Mouse (Mus musculus) left cerebral cortex, adult 11 months (tissue): ENCODE data around the gene Tada1.

ENCODE experiments used
- DNase-seq: peaks from one replicate; pipeline ENCODE4 v3.0.0; 2022; ENCODE audit warnings: low spot score

Gene Tada1

GRCm38 (mm10) chr1:166384614-166385013, 5.7 kb downstream of the Tada1 start:
- DNase-seq = no peak

GRCm38 (mm10) chr1:166385431-166385830, 6.5 kb downstream of the Tada1 start:
- no peak for DNase-seq

GRCm38 (mm10) chr1:166388511-166388910, 9.6 kb downstream of the Tada1 start:
- no peak for DNase-seq

- DNase-seq = no peak
Measured at GRCm38 (mm10) chr1:166389406-166390125, 10.7 kb downstream of the Tada1 start.

GRCm38 (mm10) chr1:166391671-166392070, 12.8 kb downstream of the Tada1 start:
- no peak for DNase-seq

- DNase-seq = no peak
Measured at GRCm38 (mm10) chr1:166394770-166395169, 15.9 kb downstream of the Tada1 start.

GRCm38 (mm10) chr1:166395661-166396060, 16.8 kb downstream of the Tada1 start:
- no peak for DNase-seq

- DNase-seq = no peak
Measured at GRCm38 (mm10) chr1:166396381-166396780, 17.5 kb downstream of the Tada1 start.

GRCm38 (mm10) chr1:166401455-166401854, 22.6 kb downstream of the Tada1 start:
- no peak for DNase-seq

GRCm38 (mm10) chr1:166402003-166402402, 23.1 kb downstream of the Tada1 start:
- no peak for DNase-seq

GRCm38 (mm10) chr1:166403846-166404245, 24.9 kb downstream of the Tada1 start:
- DNase-seq = no peak

- no peak for DNase-seq
Measured at GRCm38 (mm10) chr1:166409177-166409700, 30.3 kb downstream of the Tada1 start.

GRCm38 (mm10) chr1:166409701-166410220, 30.9 kb downstream of the Tada1 start, which contains the start of gene Pogk:
Gene Pogk (minus strand): TSS chr1:166409863.
- no peak for DNase-seq

- no peak for DNase-seq
Measured at GRCm38 (mm10) chr1:166411541-166411940, 32.6 kb downstream of the Tada1 start.

GRCm38 (mm10) chr1:166412266-166412665, 33.4 kb downstream of the Tada1 start:
- no peak for DNase-seq

GRCm38 (mm10) chr1:166429053-166429452, 50.2 kb downstream of the Tada1 start:
- DNase-seq = peak; percentile 55

- no peak for DNase-seq
Measured at GRCm38 (mm10) chr1:166429809-166430431, 51.0 kb downstream of the Tada1 start.

GRCm38 (mm10) chr1:166439426-166439825, 60.5 kb downstream of the Tada1 start:
- DNase-seq = no peak

GRCm38 (mm10) chr1:166441992-166442391, 63.1 kb downstream of the Tada1 start:
- no peak for DNase-seq
